Mouse (Mus musculus): ENCODE data around the gene Fcrl5. TPM values are rescaled to one million over a fixed set of nuclear protein-coding genes. Genes with fewer than 3 reads are reported as not detected.

Fcrl5 gene
- polyA plus RNA-seq, 1 experiment = 0.14 TPM

DNA sequence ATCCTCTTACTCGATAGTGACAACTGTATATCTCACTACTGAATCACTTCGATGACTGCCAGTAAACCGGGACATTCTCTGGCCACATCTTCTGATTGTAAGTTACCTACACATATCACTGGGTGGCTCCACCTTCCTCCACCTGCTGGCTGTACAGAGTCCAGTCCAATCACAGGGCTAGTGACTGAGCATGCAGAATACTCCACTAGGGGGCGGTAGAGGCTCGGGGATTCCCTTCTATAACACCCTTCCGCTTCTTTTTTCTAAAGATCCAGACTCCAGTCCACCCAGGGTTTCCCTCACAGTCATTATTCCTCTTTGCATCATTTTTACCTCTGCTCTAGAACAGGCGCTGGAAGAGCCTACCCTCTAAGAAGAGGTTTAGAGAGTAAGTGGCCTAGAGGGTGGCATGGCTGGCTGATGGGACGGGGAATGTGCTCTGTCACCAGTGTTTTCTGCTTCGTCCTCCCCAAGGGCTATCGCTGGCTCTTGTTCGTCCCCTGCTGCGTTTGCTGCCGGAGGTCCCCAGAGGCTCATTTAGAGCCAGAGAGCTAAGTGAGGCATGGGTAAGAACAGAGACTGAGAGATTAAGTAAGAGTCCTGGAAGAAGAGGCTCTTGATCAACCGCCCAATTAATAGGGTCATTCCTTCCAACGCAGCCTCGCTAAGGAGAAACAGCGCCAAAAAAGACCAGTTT, 72.8 kb downstream of the Fcrl5 start:
- Histone ChIP-seq H3K4me3 (replicated peaks; ENCODE audit: extremely low read depth, low read depth, low read length) (no peak overlapping the region), H3K4me1 (ENCODE audit: control insufficient read depth, insufficient read depth, low read length) (peaks cover 13% of the 10 kb centered on the region)
- peak; percentile 79 for DNase-seq
- TF ChIP-seq CTCF (IDR thresholded peaks at IDR 0.05; ENCODE audit: insufficient read depth, low read length) (peak; percentile 95), POLR2A (IDR thresholded peaks at IDR 0.05; ENCODE audit: borderline replicate concordance, extremely low read depth, low read depth, low read length) (no peak)
- 30% methylated on average over 17 of the region's 17 CpGs for WGBS

DNA sequence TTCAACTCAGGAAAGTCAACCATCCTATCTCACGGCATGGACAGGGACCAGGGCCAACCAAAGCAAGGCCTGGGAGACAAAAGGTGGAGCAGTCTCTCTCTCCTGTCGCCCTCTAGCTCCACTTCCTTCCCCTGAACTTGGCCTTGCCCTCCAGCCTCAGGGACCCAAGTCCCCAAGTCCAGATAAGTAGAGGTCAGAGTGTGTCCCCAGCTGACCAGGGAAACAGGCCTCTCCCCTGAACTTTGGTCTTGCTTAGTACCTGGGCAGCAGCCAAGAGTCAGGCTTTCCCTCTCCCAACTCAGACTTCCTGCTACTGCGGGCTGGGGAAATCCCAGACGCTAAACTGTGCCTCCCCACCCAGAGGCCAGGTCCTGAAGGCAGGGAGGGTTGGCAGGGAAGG, 73.5 kb downstream of the Fcrl5 start:
- peaks cover 13% of the 10 kb centered on the region for H3K4me1 ChIP-seq (ENCODE audit: control insufficient read depth, insufficient read depth, low read length)
- WGBS = 12% methylated on average over 4 of the region's 4 CpGs
- H3K4me3 ChIP-seq (replicated peaks; ENCODE audit: extremely low read depth, low read depth, low read length) = no peak overlapping the region
- no peak for TF ChIP-seq CTCF (IDR thresholded peaks at IDR 0.05; ENCODE audit: insufficient read depth, low read length)
- no peak for TF ChIP-seq POLR2A (IDR thresholded peaks at IDR 0.05; ENCODE audit: borderline replicate concordance, extremely low read depth, low read depth, low read length)
- peak; percentile 52 for DNase-seq

GRCm38 (mm10) chr3:87510832-87511231, 75.3 kb downstream of the Fcrl5 start:
- no peak for TF ChIP-seq CTCF (IDR thresholded peaks at IDR 0.05; ENCODE audit: insufficient read depth, low read length)
- no peak for TF ChIP-seq POLR2A (IDR thresholded peaks at IDR 0.05; ENCODE audit: borderline replicate concordance, extremely low read depth, low read depth, low read length)
- 94% methylated on average over 9 of the region's 9 CpGs for WGBS
- Histone ChIP-seq H3K4me3 (replicated peaks; ENCODE audit: extremely low read depth, low read depth, low read length) (no peak overlapping the region), H3K4me1 (ENCODE audit: control insufficient read depth, insufficient read depth, low read length) (peaks cover 10% of the 10 kb centered on the region; the same call in 1 of the 2 replicates)
- no peak for DNase-seq

DNA sequence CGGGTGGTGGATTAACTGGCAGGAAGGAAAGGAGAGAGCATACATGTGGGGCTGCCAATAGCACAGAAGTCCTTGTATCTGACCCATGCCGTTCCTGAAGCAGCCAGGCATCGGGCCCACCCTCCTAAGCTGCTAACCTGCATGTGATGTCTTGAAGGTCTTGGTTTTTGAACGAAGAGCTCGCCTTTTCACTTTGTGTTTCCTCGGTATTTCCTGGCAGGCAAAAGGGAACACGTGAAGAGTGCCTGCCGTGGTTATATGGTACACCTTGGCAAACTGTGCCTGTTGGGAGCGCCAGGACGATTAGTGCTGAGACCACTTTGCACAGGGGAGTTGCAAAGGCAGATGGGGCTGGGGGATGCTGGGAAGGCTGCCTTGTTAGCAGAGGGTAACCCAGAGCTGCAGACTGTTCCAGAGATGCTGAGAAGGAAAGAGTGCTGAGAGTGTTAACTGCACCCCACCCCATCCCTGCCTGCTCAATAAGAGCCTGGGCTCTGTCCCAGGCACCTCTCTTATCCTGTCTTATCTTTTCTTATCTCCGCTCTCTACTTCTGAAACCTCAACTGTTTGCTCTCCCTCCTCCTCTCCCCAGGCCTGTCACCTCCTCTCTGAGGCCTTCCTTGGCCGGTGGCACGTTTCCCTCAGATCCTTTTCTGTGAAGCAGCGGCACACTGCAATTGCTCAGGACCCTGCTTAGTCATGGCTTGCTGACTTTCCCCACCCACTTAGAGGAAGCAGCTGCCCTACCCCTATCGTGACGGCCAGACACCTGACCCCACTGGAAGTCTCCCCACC, 76.6 kb downstream of the Fcrl5 start:
- 33% methylated on average over 16 of the region's 16 CpGs for WGBS
- TF ChIP-seq CTCF (IDR thresholded peaks at IDR 0.05; ENCODE audit: insufficient read depth, low read length) (no peak), POLR2A (IDR thresholded peaks at IDR 0.05; ENCODE audit: borderline replicate concordance, extremely low read depth, low read depth, low read length) (no peak)
- Histone ChIP-seq H3K4me3 (replicated peaks; ENCODE audit: extremely low read depth, low read depth, low read length) (no peak overlapping the region), H3K4me1 (ENCODE audit: control insufficient read depth, insufficient read depth, low read length) (peaks cover 10% of the 10 kb centered on the region; the same call in 1 of the 2 replicates)
- no peak for DNase-seq

GRCm38 (mm10) chr3:87515567-87516081, 80.1 kb downstream of the Fcrl5 start:
- peak; percentile 33 for DNase-seq

DNA sequence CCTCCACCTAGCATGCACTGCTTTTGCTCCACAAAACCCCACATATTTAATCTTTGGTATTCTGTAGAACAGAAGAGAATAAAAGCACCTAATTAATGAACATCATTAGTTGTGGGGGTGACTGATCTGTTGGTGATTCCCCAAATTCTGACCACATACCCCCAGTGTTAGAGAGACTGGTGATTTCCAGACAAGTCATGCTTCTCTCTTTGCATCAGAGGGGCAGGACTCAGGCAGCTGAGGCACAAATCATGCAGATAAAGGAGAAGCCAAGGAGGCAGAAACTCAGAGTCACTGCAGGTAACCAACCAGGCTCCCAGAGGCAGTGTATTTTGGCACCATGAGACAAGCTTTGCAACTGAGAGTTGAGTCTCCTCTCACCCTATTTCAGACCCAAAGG, 82.9 kb downstream of the Fcrl5 start:
- H3K4me3 ChIP-seq (replicated peaks; ENCODE audit: extremely low read depth, low read depth, low read length) = no peak overlapping the region
- no peak for DNase-seq
- TF ChIP-seq POLR2A (IDR thresholded peaks at IDR 0.05; ENCODE audit: borderline replicate concordance, extremely low read depth, low read depth, low read length) = no peak
- no peak for TF ChIP-seq CTCF (IDR thresholded peaks at IDR 0.05; ENCODE audit: insufficient read depth, low read length)
- no peaks in the 10 kb centered on the region for H3K4me1 ChIP-seq (ENCODE audit: control insufficient read depth, insufficient read depth, low read length)

More at GRCm38 (mm10) chr3:87515567-87516081, 80.1 kb downstream of the Fcrl5 start:
- TF ChIP-seq CTCF (IDR thresholded peaks at IDR 0.05; ENCODE audit: insufficient read depth, low read length) (no peak), POLR2A (IDR thresholded peaks at IDR 0.05; ENCODE audit: borderline replicate concordance, extremely low read depth, low read depth, low read length) (no peak)
- 33% methylated on average over 13 of the region's 13 CpGs for WGBS
- Histone ChIP-seq H3K4me3 (replicated peaks; ENCODE audit: extremely low read depth, low read depth, low read length) (no peak overlapping the region), H3K4me1 (ENCODE audit: control insufficient read depth, insufficient read depth, low read length) (no peaks in the 10 kb centered on the region)

- WGBS = 61% methylated on average over 4 of the region's 4 CpGs
- no peak for DNase-seq
- no peak for TF ChIP-seq POLR2A (IDR thresholded peaks at IDR 0.05; ENCODE audit: borderline replicate concordance, extremely low read depth, low read depth, low read length)
- TF ChIP-seq CTCF (IDR thresholded peaks at IDR 0.05; ENCODE audit: insufficient read depth, low read length) = no peak
- Histone ChIP-seq H3K4me3 (replicated peaks; ENCODE audit: extremely low read depth, low read depth, low read length) (no peak overlapping the region), H3K4me1 (ENCODE audit: control insufficient read depth, insufficient read depth, low read length) (0 out of 2 replicates have a peak, but pooled peaks cover 2% of the 10 kb centered on the region)
Observed at GRCm38 (mm10) chr3:87521126-87521525, 85.6 kb downstream of the Fcrl5 start.

DNA sequence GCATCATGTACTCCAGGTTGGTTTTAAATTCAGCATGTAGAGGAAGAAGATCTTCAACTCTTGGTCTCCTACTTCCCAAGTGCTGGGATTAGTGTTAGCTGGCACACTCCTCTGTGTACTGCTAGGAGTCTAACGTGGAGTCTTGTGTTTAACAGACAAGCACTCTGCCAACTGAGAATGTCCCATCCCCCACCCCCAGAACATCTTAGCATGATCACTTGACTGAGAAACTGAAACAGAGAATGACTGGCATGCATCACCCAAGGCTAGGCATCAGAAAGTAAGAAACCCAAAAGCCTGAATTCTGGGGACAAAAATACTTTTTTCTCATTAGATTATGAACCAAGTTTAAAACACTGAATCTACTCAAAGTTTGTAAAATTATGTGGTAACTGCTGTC, 86.3 kb downstream of the Fcrl5 start:
- 27% methylated on average over 1 of the region's 1 CpGs for WGBS
- Histone ChIP-seq H3K4me1 (ENCODE audit: control insufficient read depth, insufficient read depth, low read length) (peaks cover 8% of the 10 kb centered on the region), H3K4me3 (replicated peaks; ENCODE audit: extremely low read depth, low read depth, low read length) (no peak overlapping the region)
- DNase-seq = no peak
- TF ChIP-seq CTCF (IDR thresholded peaks at IDR 0.05; ENCODE audit: insufficient read depth, low read length) (no peak), POLR2A (IDR thresholded peaks at IDR 0.05; ENCODE audit: borderline replicate concordance, extremely low read depth, low read depth, low read length) (no peak)

DNA sequence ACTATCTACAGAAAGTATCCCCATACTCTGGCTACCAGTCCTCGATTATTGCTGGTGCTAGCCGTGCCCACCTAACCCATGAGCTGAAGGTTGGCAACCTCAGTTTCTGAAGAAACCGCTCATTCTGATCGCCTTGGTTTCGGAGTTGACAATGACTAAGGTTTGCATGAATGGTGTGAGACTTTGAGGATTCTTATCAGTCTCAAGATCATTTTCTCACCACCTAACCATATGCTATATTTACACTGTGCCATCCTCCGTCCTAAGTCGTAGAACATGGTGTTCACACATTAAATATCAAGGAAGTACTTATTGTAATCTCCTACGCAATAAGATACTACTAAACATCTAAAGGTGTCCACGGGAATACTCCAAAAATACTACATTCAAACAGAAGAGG, 88.1 kb downstream of the Fcrl5 start:
- peaks cover 16% of the 10 kb centered on the region for H3K4me1 ChIP-seq (ENCODE audit: control insufficient read depth, insufficient read depth, low read length)
- no peak overlapping the region for H3K4me3 ChIP-seq (replicated peaks; ENCODE audit: extremely low read depth, low read depth, low read length)
- TF ChIP-seq POLR2A (IDR thresholded peaks at IDR 0.05; ENCODE audit: borderline replicate concordance, extremely low read depth, low read depth, low read length) = no peak
- no peak for TF ChIP-seq CTCF (IDR thresholded peaks at IDR 0.05; ENCODE audit: insufficient read depth, low read length)
- 84% methylated on average over 9 of the region's 9 CpGs for WGBS
- DNase-seq = no peak

Measured in lung, adult 2 months (tissue).